Mouse (Mus musculus) urinary bladder, postnatal 4 days (tissue): ENCODE results near the gene Cdk5.
A peak's percentile ranks its signal among the peaks of the same experiment; 100 is the strongest.

ENCODE experiments used
- DNase-seq, 2 experiments: peaks; one replicate each; pipeline ENCODE4 v3.0.0; 2021 to 2022; ENCODE audit warnings: low spot score in 2 of 2

Gene Cdk5

DNA sequence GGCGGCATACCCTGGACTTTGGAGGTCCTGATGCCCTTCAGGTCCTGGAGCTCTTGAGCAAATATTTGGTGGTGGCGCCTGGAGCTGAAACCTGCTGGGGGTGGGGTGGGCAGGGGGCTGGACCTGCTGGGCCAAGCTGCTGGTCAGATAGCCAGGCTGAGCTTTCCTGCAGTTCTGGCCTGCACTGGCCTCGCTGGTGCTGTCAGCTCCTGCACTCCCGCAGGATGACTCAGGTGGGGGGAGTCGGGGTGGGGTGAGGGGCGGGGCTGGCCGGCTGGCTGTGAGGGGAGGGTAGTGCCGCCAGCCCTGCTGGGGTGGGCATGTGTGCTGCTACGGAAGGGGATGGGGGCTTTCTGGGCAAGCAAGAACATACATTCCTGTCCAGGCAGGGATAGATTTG is 5.3 kb upstream of the Cdk5 start:
- DNase-seq: no peak

DNA sequence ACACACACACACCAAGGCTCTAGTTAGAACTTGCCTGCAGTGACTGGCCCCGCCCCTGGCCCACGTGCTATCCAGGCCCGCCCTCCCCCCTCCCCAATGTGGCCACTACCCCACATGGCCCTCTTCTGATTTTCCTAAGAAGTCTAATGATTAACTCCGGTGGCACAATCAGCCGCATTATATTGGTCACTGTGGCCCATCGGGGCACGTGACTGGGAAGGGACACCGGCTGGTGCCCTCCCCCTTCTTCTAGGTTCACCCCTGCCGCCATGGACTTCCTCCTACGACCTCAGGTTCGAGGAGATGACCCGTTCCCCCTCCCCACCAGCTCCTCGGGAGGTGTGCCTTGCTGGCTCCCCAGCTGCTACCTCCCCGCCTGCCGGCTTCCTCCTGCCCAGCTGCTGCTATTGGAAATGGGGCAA is 4.7 kb upstream of the Cdk5 start:
- no peak for DNase-seq

DNA sequence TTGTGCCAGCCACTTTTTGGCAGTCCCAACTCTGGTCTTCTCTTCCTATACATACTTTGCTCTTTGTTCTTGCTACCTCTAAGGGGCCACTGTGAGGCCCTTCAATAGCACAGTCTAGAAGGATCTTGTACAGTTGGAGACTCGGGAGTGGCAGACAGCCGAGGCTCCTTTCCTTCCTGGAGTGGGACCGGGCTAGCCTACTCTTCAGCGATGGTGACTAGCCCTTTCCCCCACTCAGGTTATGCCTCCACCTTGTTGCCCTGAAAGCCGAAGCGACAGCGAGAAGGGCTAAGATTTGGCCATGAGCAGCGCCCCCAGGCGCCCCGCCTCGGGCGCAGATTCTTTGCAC is 3.9 kb upstream of the Cdk5 start:
- DNase-seq: no peak

DNA sequence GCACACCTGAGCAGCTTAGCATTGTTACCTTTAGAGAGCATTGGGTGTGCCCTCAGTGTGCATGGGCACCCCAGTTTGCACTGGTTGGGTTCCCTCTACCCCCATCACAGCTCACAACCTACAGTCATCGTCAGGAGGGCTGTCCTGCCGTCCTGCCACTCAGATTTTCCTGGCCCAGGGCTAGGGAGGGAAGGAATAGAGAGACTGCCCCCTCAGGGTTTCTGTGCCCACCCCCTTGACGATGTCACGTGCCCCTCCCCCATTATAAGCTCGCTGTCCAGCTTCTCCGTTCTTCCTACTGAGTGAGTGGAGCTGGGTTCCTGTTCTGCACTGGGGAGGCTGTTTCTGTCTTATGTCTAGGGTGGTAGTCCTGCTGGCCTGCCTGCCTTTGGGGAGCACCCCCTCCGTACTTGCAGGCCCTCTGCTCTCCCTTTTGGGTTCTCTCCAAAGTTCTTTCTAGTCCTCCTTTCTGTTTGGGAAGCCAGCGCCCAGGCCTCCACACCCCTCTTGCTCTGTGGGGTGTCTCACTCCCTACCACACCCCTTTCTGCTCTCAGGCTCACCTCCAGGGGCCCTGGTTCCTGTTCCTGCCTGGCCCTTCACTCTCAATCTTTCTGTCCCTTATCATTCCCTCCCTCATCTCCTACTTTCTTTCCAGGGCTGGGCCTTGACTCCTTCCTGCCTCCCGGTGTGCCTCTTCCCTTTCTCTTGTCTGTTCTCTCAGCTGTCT is 3.4 kb upstream of the Cdk5 start:
- no peak for DNase-seq

DNA sequence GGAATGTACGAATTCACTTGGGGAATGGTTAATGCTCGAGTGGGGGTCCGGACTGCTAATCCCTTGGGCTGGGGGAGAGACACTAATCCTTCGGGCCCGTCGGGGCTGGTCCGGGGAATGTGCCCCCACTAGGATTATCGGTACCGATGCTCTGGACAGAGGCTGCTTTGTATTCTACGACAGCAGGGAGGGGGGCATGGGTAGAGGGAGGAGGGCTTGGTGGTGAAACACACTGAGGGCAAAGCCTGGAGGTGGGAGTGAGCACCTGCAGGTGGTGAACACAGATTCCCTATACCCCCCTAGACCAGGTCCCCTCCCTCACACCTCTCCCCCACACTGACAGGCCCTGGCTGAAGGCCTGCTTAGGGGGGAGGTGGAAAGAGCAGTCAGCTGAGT is 2.7 kb upstream of the Cdk5 start:
- no peak for DNase-seq

DNA sequence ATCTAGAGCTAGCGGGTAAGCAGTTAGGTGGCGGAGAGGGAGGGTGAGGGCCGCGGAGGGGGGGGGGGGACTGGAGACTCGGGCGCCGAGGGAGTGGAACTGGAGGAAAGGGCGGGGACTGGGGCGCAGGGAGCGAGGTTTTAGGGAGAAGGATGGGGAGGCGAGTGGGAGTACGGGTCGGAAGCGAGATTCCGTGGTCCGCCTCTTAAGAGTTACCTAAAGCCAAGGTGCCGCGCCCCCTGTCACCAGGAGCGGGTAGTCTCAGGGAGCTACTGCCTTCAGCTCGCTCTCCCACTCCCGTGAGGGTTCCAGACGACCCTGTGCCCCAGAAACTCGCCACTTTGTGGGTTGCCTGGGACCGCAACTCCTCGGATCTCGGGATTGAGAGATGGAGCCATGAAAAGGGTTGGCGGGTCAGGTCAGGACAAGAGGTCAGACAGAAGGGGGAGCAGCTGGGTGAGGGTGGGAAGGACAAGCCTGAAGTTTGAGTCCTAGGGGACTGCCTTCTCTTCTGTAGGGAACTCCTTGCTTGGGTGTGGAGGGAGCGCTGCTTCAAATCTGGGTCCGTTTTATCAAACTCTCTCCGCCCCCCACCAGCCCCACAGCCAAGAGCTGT is 2.2 kb upstream of the Cdk5 start:
- DNase-seq: peak in 1 of 2 experiments; percentile 66

DNA sequence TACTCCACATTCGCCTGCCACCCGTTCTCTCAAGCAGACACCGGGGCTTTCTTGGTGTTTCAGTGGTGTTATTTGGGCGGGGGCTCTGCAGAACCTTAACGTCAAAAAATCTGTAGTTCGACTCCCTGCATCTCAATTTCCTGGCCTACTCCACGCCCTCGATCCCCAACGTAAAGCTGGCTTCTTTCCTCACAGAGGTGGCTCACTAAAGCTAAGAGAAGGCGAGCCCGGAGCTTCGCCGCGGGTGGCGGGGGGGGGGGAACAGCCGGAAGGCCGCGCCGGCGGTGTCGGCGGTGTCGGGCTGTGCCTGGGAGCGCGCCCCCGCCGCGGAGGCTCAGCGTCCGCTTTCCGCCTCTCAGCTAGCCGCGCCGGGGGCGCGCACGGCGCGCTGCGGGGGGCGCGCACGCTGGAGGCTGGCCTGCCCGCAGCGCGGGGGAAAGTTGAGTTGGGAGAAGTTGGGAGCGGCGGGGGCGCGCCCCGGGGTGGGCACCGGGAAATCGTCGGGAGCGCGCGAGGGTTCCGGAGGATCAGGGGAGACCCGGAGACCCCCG is 1.6 kb upstream of the Cdk5 start:
- peak; percentile 84 to 88 for DNase-seq

DNA sequence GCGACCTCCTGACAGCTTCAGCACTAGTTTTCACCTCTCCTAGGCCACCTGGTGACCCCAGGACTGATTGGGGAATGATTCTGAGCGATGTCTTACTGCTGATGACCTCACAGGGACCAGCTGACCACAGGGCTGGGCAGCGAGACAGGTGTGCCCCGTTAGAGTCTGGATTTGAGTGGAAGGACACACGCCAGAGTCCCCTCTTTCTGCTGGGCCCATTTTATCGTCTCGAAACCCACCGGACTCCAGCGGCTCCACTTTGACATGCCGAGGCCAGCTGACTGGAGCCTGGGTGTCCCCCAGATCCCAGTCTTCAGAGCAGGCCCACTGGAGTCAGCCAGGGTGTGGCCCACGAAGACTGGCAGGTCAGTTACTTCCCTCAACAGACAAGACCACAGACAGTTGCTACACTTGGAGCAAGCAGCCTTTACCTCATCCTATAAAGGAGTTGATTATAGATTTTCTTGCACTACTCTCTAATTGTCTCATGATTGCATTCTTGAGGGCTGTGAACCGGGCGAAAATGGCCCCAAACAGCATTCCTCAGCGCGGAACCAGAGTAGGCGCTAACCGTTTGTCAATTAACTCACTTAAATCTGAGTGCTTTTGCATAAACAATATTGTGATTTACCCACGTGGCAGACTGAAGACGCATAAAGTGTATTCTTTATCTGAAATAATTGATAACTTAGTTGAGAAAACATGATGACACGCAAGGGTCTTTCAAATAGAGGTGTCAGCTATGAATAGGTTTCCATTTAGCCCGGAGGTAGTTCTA is 863 bp upstream of the Cdk5 start:
- peak in 1 of 2 experiments; percentile 39 for DNase-seq

DNA sequence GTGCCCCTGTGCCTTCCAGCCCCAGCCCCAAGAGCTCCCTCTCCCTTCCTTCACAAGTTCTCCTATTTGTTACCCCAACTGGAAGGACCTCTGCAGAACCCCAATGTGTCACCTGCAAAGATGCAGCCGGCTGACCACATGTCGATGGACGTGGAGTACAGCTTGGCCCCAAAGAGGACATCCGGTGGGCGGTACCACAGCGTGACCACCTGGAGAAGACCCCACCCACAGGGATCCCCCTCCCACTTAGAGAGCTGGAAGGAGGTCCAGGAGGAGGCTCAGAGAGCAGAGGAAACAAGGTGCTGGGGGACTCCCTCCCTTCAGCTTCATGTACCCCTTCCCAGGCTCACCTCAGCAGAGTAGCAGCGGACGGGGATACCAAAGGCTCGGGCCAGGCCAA is 2.9 kb downstream of the Cdk5 start:
- DNase-seq: no peak

DNA sequence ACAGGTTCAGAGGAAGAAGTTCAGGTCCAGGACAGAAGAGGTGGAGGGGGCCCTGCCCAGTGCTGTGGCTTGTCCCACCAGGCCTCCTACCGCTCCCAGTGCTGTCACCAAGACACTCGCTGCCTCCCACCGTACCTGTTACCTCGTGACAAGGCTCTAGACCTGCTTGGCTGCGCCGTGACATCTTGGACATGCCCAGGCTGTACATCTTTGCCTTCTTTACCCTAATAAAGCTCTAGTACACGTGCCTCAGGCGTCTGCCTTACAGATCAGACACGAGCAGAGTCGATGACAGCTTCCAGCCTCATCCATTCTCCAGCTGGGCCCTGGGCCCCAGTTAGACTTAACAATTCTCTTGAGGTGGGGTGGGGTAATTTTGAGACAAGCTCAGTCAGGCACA is 5.7 kb downstream of the Cdk5 start:
- no peak for DNase-seq

DNA sequence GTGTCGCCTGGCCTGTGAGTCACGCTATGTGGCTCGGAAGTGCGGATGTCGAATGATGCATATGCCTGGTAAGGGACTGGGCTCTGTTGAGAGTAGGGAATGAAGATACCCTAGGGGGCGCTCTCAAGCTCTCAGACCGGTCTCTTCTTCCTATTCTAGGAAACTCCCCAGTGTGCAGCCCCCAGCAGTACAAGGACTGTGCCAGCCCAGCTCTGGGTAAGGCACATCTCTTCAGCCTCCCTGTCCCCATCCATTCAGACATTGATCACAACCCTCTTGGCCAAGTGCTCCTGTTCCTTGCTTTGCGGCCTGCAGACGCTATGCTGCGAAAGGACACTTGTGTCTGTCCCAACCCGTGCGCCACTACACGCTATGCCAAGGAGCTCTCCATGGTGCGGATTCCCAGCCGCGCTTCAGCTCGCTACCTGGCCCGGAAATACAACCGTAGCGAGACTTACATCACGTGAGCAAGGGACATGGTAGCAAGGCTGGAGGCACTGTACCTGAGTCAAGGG is 7.1 kb downstream of the Cdk5 start:
- peak in 1 of 2 experiments; percentile 40 for DNase-seq

DNA sequence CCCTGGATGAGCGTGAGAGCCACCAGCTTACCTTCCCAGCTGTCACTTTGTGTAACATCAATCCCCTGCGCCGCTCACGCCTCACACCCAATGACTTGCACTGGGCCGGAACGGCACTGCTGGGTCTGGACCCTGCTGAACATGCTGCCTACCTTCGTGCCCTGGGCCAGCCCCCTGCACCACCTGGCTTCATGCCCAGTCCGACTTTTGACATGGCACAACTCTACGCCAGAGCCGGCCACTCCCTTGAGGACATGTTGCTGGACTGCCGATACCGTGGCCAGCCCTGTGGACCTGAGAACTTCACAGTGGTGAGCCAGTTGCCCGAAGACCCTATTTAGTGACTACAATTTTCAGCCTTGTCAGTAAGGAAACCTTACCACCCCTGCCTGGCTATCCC is 9.4 kb downstream of the Cdk5 start:
- DNase-seq: no peak

DNA sequence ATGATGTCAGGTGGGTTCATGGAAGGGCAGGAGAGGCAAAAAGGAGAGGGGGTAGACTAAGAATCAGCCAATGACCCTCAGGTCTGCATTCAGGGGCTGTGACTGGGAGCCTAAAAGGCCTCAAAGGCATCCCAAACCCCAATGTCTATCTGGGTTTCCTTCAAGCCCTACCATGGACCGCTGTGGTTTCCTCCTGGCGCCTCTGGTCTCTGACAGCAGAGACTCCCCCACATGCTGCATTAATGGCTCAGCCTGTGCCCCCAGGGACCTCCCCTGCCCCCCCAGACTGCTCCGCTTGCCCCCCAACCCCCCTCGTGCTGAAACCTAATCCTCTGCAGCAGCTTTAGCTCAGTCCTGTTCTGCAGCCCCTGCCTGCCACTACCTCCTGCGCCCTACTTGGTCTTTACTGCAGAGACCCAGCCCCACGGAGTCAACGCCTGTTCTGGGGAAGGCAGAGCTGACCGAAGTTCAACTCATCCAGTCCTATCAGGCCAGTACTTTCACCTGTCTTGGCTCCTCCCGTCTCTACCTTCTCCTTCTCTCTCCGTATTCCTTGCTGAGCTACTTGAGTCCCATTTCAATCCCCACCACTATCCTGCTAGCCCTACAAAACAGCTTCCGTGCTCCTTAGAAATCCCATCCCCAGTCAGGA is 10.2 kb downstream of the Cdk5 start, which contains the start of gene Asic3:
TSS of gene Asic3 (plus strand) at position 351 of the 652 bp plus-strand sequence.
- no peak for DNase-seq

DNA sequence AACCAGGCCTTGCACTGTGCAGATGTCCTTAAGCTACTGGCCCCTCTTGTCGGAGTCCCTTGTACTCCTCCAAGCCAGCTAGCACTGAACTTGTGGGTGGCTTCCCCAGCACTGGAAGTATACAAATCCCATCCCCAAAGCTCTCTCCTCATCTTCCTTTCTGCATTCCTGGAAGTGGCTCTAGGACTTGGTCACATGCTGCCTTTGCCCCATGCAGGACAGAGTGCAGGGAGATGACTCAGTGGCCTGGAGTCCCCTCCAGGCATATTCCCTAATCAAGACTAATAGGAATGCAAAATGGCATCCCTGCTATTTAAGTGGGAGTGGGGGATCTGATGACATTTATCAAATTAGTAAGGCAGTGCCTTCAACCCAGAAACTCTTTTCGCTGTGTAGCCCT is 11.3 kb downstream of the Cdk5 start:
- no peak for DNase-seq

DNA sequence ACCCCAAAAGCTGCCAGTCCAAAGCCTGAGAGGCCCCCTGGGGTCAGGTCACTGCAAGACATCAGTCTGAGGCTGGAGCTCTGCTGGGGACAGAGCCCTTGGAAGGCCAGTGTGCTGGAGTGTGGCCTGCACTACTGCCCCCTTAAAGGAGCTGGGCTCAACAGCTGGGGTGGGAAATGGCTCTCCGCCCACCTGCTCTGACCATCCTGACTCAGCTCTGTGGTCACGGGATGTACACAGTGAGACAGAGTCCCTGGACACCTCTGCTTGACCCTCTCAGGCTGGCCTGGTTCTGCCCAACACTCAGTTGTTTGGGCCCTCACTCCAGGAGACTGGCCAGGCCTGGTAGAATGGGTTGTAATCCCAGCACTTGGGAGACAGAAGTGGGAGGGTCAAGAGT is 13.9 kb downstream of the Cdk5 start:
- no peak for DNase-seq

DNA sequence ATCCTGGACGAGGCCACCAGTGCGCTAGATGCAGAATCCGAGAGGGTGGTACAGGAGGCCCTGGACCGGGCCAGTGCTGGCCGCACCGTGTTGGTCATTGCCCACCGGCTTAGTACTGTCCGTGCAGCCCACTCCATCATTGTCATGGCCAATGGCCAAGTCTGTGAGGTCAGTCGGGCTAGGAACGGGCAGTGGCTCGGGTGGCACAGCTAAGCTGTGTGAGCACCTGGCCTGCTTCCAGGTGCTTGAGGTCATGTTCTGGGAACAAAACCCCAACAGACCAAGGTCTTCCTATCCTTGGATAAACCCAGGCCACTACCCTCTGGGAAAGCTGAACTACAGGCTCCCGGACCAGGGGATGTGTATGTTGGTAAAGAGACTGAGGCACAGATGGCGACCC is 14.7 kb downstream of the Cdk5 start:
- no peak for DNase-seq

DNA sequence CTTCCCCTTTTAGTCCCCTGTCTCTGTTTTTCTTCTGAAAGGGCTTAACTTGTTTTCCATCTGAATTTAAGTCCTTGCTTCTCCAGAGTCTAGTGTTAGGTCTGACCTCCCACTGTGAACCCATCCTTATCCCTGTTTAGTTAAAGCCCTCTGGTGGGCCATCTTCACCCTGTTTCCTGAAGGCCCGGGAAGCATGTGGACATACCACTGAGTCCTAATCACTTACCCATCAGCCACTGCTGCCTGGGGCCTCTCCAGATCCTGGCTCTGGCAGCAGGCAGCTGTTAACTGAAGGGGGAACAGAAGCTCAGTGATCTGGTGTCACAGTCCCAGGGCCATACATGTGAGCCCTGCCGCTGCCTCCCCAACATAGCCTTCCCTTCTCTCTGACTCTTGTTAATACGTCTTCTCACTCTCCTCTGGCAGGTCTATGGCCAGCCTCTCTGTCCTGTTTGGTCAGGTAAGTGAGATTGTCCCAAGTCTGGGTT is 17.9 kb downstream of the Cdk5 start:
- DNase-seq: no peak

DNA sequence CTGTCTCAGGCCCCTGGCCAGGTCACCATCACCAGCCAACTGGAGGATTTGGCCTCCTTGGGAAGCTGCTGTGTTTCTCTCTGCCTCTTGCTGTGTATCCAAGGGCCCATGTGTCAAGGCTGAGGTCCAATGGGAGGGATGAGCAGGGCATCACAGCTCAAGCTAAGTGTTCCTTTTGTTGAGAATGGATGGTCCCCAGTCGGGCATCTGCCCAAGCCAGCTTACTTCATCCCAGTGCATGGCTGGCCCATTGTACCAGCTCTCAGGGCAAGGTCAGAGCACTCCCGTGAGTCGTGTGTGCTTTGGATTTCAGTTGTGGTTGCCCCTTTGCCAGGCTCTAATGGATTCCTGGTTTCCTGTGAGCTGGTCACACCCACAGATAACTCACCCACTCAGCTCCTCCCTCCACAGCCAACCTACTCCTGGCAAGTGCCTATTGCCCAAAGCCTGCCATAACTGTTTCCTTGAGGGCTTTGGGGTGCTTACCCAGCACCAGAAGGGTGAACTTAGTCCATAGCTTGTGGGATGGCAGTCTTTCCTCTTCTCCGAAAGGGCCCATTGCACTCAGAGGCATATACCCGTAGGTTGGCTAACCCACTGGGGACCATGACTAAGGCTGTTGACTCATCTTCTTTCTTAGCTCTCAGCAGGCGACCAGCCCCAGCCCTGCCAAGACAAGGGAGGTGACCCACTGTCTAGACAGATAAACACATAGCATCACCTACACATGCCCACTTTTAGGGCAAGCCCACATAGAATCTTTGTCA is 18.6 kb downstream of the Cdk5 start:
- DNase-seq: no peak

DNA sequence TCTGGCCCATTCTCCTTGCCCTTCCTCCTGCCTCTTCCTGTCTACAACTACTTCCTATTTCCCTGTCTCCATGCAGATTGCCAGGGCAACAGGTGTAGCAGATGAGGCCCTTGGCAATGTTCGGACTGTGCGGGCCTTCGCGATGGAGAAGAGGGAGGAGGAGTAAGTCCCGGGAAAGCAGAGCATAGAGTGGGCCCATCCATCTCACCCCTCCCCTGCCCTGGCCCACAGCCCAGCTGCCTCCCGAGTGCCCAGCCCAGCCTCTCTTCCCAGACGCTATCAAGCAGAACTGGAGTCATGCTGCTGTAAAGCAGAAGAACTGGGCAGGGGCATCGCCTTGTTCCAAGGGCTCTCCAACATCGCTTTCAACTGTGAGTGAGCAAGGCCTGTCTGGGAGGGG is 21.4 kb downstream of the Cdk5 start:
- no peak for DNase-seq

DNA sequence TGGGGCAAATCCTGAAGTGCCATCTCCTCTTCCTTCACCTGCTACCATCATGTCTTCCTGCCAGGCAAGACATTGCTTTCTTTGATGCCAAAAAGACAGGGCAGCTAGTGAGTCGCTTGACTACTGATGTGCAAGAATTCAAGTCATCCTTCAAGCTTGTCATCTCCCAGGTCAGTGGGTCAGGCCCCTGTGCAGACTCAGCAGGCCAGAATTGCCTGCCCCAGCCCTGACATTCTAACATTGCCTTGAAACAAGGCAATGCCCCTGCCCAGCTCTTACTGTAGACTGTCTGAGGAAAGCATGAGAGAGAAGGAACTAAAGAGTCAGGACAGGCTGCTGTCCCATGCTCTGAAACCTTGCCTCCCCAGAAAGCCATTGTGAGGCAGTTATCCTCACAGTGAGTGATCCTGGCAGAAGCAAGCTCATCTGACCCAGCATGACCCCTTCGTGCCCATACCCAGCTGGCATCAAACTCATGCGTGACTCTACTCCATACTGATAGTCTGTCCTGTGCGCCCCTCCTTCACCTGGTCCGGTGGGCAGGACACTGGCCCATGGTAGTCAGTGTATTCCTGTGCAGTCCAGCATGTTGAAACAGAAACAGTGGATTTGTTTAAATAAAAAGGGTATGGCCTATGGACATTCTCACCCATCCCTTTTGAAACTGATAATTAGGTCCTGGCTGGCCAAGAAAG is 22.3 kb downstream of the Cdk5 start:
- no peak for DNase-seq
